Mouse (Mus musculus): ENCODE results near the gene Sv2c.
"Not testable (repeated sequence)": the region's sequence is repeated elsewhere in the genome, so short reads cannot be mapped to it uniquely, and the experiment has no call there.

The Sv2c gene

DNA sequence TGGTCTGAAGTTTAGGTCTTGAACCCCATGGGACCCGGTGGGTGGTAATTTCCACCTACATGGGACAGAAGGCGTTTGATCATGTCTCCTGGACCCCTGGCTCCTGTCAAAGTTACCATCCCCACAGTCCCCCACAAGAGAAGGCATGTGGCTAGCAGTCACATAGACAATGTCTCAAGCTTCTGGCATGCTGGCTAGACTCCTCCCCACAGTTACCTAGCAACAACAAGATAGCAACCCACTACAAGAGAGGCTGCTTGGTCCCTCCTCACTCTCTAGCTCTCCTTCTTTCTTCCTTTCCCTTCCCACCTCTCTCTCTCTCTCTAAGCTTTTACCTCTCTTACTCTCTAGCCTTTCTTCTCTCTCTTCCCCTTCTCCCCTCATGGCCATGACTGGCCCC, 164.3 kb downstream of the Sv2c start:
- not testable (repeated sequence) for DNase-seq (ENCODE audit: low spot score)

DNA sequence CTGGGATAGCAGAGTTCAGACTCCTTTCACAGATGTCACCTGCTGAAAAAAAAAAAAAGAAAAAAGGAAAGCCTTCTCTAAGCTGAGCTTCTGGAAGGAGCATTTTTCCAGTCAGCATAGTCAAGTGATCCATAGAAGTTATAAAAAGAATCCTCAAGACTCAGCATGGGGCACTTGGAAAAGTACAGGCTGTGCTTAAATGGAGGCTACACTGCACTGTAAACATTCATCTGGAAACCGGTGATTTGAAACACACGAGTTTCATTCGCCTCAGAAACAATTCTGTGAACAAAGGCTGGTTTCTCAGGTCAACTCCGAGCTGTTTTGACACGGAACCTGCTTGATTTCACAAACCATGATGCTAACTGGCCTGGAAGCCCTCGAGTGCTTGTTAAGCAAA, 165.6 kb downstream of the Sv2c start:
- no peak for DNase-seq (ENCODE audit: low spot score)

DNA sequence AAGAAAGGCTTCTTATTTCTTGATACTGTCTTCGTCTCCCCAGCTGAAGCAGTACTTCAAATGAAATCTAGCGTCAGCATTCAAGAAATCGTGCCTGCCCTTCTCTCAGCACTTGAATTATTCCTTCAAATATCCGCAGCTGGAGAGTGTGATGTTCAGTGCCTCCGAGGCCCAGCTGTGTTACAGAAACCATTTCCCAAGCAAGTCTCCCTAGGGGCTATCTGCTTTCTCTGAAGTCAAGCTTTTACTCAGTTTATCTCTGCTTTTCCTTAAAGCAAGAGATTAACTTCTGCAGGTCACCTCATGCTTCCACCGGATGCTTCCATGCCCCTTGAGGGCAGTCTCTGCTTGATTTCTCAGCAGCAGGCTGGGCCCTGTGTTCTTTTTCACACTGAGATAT, 166.8 kb downstream of the Sv2c start:
- DNase-seq (ENCODE audit: low spot score), result no peak

DNA sequence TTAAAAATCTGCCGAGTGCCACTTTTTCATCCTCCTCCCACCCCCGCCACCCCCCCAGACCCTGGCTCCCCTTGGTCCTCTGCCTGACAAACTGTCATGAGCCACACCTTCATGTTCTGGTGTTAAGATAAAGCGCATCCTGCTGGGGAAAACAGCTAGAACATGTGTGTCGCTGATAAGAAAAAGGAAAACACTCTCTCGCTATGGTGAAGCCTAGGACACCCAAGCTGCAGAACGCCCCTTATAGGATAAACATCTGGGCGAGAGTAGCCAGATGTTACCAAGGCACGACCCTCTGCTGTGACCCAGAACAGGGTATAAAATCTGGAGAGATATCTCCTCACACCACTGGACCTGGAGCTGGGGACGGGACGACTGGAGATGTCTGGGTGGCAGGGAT, 167.2 kb downstream of the Sv2c start:
- no peak for DNase-seq (ENCODE audit: low spot score)

DNA sequence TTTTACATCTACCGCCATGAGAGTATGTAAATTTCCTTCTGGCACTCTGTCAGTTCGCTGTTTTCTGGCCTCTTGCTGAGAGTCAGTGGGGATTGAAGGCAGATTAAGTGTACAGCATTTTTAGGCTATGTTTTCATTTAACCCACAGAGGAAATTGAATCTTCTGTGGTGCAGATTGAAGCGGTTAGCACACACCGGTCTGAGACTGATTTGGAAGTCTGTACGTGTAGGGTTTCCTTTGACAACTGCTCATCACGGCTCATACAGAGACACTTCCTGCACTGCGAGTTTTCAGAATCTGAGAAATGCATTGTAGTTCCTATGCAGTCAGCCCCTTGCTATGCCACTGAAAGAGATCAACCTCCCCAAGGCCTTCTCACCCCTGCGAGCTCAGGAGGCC, 168.2 kb downstream of the Sv2c start:
- no peak for DNase-seq (ENCODE audit: low spot score)

DNA sequence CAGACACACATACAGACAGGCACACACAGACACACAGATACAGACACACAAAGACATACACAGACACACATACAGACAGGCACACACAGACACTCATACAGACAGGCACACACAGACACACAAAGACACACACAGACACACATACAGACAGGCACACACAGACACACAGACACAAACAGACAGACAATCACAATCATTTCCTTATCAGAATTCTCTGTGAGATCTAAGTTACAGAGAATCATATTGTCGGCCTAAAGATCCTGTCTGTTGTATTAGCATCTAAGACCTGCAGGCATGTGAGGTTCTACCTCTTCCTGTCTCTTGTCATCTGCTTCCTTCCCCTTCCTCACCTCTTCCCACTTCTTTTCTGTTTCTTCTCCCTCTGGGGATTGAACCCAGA, 168.7 kb downstream of the Sv2c start:
- no peak for DNase-seq (ENCODE audit: low spot score)

DNA sequence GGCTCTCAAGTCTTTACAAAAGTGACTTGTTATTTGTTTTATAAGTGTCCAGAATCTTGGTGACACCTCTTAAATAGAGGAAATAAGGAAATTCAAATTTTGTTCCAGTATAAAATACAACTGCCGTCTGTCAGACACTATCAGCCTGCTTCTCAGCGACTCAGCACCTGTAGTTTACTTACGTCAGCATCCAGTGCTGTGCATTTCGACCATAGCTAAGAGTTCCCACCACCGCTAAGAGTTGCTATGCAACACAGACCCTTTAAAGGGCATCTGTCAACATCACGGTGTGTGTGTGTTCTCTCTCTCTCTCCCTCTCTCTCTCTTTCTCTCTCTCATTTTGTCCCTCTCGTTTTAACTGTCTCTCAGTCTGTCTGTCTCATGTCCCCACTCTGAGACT, 170.5 kb downstream of the Sv2c start:
- no peak for DNase-seq (ENCODE audit: low spot score)

DNA sequence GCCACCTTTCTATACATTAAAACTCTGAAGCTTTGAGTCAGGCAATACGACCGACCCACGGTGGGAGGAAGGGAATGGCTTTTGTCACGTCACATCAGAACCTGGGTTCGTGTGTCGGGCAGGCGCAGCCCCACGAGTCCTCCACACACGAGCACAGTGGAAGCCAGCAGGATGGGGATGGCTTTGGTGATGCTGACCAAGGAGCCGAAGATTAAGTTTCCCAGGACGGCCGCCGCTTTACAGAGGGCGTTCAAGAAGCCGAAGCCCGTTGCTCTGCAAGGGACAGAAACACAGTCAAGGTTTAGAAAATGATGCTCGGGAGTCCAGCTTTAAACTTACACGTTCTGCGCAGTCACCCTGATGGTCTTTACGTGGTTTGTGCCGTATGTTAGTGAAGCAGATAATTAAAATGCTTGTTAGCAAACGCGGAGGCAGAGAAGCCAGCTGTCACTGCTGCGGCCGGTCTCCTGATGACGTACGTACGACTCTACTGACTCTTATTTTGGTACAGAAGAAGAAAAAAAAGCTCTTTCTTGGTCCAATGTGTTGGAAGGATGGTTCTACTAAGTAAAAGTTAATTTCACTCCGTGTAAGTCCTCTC, 171.1 kb downstream of the Sv2c start:
- no peak for DNase-seq (ENCODE audit: low spot score)

DNA sequence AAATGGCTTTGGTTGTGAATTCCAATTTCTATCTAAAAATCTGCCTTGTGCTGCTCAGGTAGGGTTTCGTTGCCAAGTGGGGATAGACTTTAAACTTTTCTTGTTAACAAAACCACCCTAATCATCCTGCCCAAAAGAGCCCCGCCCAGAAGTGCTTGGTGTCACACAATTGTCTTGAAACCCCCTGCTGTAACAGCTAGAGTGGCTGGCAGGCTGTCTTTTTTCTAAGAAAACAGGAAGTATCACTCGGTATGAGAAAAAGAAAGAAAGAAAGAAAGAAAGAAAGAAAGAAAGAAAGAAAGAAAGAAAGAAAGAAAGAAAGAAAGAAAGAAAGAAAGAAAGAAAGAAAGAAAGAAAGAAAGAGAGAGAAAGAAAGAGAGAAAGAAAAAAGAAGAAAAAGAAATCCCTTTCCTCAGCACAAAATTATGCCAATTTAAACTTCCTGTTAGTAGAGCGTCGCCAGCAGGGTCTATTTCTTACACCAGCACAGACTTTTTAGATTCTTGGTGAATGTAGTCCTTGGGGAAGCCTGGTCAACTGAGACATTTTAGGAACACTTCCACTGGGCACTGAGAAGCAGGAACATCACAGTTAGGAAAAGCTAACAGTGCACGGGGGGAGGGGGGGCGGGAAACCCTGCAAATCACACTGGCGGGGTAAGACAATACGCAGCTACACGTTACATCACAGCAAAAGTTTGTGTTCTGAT, 171.7 kb downstream of the Sv2c start:
- no peak for DNase-seq (ENCODE audit: low spot score)

DNA sequence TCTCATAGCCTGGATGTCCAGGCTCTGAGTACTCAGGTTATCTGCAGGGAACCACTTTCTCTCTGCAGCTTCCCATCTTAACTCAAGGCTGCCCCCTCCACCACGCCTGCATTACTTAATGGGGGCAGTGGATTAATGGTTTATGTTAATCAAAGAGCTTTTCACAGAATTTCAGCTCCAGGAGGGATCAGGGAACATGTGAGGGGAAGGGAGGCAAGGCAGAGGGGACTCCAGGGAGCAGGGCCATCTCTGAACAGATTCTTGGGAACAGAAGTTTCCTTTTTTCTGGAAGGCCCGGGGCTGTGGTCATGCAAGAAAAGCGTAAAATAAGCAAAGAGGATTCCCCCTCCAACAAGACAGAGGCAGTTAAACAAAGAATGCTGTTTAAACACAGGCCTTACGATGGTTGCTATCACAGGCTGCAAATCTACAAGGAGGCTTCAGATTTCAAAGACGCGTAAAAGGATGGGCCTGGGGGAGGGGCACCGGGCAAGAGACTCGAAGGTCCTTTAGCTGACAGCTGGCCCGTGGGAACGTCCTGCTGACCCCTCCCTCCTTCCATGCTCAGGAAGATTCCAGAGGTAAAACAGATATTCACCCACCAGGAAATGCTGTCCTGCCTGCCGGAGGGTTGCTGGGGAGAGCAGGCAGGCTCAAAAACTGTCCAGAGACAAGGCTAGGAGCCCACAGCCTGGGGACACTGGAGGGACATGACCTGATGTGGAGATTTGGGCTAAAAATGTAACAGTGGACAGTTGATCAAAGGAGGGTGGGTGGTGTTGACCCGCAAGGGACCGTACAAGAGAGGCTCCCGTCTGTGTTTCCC, 172.5 kb downstream of the Sv2c start:
- DNase-seq (ENCODE audit: low spot score), result no peak

DNA sequence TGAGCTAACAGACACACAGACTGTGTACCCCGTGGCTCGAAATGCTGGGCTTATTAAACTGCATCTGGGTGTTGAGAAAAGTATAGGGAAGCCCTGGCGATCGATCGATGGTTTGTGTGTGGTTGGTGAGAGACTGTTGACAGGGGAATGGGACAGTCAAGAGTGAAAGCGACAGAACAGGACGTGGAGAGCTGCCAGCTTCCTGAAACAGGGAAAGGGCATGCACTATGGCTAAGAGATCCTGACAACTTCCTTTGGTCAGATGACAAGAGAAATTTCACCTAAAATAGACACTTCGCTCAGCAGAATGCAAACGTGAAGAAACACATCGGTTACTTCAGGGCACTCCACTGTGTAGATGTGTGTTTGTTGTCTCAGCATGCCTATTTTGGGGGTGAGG, 175.2 kb downstream of the Sv2c start:
- DNase-seq (ENCODE audit: low spot score), result no peak

DNA sequence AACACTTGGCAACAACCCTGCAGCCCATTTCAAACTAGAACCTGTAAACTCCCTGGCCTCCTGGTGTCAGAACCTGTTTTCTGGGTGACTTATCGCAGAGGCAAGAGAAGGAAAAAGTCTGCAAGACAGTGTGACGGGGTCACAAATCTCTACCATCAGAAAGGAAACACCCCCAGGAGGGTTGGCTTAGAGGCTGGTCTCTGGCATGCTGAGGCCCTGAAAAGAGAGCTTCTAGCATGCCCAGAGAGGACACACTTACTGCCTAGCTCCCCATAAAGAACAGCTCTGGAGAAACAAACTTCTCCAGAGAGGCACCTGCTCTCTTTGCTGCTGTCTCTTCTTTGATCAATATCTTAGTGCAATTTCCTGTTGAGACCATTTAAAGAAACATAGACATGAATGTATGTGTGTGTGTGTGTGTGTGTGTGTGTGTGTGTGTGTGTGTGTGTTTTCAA, 176.0 kb downstream of the Sv2c start:
- no peak for DNase-seq (ENCODE audit: low spot score)

DNA sequence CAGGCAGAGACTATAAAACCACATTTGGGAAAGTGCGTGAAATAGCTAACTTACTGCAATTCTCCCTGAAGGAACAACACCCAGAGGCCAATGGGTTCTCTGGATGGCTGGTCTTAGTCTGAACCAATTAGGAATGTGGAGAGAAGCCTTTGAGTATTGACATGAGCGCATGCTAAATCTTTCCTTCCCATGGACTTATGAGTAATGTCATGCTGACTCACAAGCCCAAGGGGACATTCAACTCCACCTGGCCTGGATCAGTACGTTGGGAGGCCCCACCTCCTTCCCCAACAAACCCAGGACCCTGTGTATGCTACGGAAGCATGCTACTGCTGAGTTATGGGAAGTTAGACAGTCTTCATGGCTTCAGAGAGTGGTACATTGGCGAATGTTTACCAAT, 177.2 kb downstream of the Sv2c start:
- DNase-seq (ENCODE audit: low spot score), result no peak

DNA sequence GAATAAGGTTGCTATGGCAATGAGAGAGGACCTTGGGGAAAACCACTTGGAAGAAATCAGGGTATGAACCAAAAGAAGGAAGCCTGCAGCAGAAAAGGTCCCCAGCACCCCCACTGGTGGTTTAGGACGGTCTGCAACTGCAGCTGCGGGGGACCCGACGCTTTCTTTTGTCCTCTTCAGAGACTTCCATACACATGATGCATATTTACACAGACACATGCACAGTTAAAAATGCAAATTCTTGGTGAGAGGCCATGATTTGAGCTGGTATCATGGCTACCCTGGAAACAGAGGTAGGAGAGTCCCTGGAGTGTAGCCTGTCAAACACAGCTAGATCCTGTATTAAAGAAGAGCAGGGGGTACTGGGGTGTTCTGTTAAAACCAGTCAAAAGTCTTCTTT, 178.7 kb downstream of the Sv2c start:
- no peak for DNase-seq (ENCODE audit: low spot score)

DNA sequence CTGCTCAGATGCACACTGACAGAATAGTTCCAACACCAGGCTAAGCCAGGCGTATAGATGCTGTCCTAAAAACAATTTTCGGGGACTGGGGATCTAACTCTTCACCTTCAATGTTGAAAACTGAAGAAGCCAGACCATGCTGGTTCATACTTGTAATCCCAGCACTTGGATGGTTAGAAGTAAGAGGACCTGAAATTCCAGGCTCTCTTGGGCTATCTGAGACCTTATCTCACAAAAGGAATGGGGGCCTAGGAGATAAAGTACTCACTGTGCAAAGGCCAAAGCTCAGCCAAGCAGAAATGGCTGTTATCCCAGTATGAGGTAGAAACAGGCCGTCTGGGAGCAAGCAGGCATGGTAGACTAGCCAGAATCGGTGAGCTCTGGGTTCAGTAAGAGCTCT, 180.1 kb downstream of the Sv2c start:
- no peak for DNase-seq (ENCODE audit: low spot score)

DNA sequence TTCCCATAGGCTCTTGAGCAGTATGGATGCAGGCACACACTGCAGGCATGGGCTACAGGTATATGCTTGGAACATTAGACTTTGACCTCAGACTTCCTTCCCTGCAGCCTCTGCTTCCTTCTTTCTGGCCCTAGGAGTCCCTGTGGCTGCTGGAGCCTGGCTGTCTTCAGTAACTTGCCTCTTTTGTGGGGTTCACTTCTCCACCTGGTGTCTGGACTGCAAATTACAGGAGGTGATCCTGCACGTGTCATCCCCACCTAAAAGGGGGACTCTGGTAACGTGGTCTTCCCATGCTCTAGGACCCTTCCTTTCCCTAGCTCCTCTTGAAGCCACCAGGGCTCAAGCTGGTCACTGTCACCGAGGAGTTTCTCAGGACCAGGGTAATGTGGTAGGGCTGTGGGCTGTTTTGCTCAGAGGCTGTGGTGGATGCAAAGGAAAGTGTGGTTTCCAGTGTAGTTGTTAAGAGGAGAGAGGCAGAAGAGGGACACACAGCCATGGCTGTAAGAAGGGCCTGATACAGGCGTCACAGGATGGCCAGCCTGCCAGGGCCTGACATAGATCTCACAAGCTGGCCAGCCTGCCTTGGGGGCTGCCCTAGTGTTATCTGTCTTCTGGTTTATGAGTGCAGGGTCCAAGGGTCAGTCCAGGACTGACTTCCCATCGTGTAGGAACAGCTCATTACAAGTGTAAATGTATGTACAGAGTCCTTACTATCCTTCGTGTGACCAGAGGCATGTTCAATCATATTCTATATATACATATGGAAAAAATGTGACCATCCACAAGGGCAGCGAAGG, 181.1 kb downstream of the Sv2c start:
- DNase-seq (ENCODE audit: low spot score), result no peak

DNA sequence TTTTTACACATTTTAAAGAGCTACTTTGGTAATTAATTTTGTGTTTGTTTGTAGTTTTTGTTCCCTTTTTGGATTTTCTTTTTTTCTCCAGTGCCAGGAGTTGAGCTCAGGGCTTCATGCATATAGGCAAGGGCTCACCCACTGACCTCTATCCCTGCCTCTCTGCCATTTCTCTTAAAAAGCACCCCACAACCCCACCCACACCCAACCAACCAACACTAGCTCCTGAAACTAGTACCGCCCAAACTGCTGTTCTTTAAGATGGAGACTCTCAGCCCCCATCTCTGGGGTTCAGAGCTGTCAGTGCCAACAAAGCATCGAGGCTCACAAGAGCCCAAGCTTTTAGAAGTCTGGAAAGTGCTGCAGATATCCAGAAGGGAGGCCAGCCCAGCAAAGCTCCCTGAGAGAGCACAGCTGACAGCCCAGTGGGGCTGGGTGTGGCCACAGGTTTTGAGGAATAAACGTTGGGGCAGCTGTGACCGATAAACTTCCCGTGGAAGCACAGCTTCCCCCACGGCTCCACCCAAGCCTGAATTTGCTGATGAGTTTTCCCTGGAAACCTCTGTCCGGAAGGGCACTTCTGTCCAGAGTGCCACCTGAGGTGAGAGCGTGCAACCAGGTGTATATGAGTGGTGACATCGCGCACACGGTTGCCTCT, 181.8 kb downstream of the Sv2c start:
- DNase-seq (ENCODE audit: low spot score), result no peak

DNA sequence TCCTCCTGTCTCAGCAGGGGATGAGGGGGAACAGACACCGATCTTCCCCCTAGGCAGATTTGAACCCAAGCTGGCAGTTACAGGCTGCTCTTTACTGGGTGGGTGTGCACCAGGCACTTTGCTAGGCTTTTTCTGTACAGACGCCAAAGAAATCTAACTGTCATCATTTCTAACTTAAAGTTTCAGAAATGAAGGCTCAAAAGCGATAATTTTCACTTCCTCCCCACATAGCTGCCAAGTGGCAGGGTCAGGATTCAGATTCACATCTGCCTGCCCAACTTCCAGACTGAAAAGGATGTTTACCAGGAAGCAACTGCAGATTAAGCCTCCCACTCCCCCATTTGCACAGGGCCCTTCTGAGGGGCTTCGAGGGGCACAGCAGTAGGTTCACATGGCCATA, 183.0 kb downstream of the Sv2c start:
- no peak for DNase-seq (ENCODE audit: low spot score)

DNA sequence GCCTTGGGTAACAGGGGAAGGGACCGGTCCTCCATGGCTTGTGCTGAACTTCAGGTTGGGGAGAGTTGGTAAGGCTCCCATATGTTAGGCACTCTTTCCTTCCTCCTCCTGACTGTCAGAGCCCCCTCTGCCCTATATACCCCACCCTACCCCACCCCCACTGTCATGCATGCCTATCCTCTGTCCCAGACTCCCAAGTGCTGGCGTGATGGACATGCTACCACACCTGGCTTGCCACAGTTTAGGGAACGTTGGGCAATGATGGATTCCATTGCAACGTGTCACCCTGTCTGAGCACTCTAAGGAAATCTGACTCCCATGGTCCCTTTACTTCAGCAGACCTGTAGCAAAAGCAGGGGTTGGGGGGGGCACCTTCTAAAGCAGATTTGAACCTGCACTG, 183.6 kb downstream of the Sv2c start:
- no peak for DNase-seq (ENCODE audit: low spot score)

DNA sequence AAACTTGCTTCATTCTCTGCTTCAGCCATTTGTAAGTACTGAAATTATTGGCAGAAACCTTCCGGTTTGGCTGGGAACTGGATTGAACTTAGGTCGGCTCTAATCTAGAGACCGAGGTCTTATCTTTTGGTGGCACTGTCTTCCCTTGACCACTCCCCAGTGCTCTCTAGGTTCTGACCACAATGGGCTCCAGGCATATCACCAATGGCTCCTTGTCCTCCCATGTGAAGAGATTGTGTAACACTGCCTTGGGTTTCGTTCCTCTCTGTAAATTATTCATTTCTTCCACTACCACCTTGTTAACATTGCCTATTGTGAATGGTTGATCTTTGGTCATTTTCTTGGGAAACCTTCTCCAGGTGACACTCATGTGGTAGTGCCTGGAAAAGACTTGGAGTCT, 184.0 kb downstream of the Sv2c start:
- DNase-seq (ENCODE audit: low spot score), result no peak

DNA sequence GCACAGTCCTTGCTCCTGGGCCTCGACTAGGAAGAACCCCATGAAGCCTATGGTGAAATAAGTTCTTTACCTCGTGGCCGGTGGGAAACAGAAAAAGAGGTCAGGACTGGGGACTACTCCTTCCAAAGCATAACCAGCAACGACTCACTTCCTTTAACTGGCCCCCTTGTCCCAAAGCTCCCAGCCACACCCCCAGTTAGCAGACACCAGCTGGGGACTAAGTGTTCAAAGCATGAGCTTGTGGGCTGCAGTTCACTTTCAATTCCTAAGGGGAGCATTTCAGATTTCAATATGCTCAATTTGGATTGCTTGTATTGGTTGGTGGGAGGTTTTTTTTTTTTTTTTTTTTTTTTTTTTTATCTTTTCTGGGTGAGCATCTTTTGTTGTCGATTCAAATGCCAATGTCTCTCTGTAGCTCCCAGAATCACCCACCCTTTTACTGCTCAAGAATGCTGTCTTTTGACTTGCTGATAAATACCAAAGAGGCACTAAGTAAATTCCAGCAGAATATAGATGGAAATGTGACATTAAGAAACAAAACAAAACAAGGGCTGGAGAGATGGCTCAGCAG, 186.4 kb downstream of the Sv2c start:
- DNase-seq (ENCODE audit: low spot score), result no peak

DNA sequence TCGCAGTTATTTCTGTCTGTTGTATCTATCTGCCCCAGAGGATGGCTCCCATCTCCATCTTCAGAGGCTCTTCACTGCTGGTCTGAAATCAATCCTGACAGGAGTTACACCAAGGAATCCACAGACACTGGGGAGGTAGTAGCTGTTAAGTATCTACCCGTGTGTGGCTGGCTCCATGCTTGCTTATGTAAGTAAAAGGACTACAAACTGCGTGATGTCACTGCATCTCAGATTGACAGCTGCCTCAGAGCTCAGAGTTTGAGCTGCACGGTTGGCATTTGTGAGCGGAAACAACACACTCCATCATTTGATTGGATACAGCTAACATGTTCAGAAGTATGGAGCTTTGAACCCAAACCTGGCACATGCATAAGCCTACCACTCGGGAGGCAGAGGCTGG, 187.8 kb downstream of the Sv2c start:
- no peak for DNase-seq (ENCODE audit: low spot score)

Data from MN1 (cell line).